Mouse (Mus musculus): ENCODE measurements around the gene Ggt1.

DNA sequence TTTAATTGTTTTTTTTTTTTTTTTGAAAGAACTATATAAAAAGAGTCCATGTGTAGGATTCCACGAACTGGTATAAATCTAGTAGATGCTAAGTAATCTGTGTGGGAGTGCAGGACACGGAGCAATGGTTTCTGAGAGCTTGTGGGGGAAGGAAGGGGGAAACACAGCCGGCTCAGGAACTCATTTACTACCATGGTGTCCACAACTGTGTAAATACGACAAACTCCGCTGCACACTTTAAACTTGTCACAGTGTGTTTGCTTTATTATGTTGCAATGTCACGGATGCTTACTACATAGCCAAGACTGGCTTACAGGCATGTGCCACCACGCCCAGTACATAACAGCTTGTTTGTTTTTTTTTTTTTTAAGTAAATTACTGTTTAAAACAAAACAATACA is 11.5 kb upstream of the Ggt1 start:
- TF ChIP-seq POLR2A (IDR thresholded peaks at IDR 0.05; ENCODE audit: borderline replicate concordance, extremely low read depth, insufficient read depth, insufficient read length, poor library complexity, severe bottlenecking) = no peak
- no peak for TF ChIP-seq CTCF (IDR thresholded peaks at IDR 0.05; ENCODE audit: borderline replicate concordance, extremely low read depth, insufficient read depth, insufficient read length)

Measured in brain, embryonic 14.5 days (tissue).